23 mouse cellular contexts compared by ENCODE assay signal in genomic region chr12:24468966-24469365, GRCm38 (mm10). TPM values are rescaled to one million over a fixed set of nuclear protein-coding genes. Genes with fewer than 3 reads are reported as not detected.
DNase-seq lines count a peak whose midpoint lies in the region; ATAC-seq and TF ChIP-seq lines count a peak whose summit lies in the region.
"Had no signal": no experiment of that assay in that cellular context is flagged by ENCODE, and none has a peak within 500 bp of the region (broad histone marks: within the 10 kb centered on the region; RNA-seq: fewer than 3 reads in every experiment).

No protein-coding gene starts in this region.

- no peaks in the 10 kb centered on the region for H3K27me3 ChIP-seq in forebrain, postnatal 0 days (ENCODE audit: insufficient read depth, low read length)
- no peaks in the 10 kb centered on the region for H3K27me3 ChIP-seq in forebrain, embryonic 11.5 days (ENCODE audit: control insufficient read depth, insufficient read depth, low read length)
- H3K27me3 ChIP-seq in hindbrain, postnatal 0 days (ENCODE audit: insufficient read depth, low read length), result no peaks in the 10 kb centered on the region
- no peaks in the 10 kb centered on the region for H3K27me3 ChIP-seq in hindbrain, embryonic 11.5 days (ENCODE audit: control insufficient read depth, insufficient read depth, low read length)
- H3K27me3 ChIP-seq: CH12.LX; intestine, embryonic 15.5 days; Patski had no signal

- no peak for TF ChIP-seq CTCF in forebrain, postnatal 0 days (IDR thresholded peaks at IDR 0.05; ENCODE audit: low read depth)
- no peak for TF ChIP-seq CTCF in hindbrain, postnatal 0 days (IDR thresholded peaks at IDR 0.05; ENCODE audit: low read depth)

- no peaks in the 10 kb centered on the region for H3K4me1 ChIP-seq in forebrain, postnatal 0 days (ENCODE audit: insufficient read depth)
- no peaks in the 10 kb centered on the region for H3K4me1 ChIP-seq in forebrain, embryonic 11.5 days (replicated peaks; ENCODE audit: control insufficient read depth, insufficient read depth, low read length)
- H3K4me1 ChIP-seq in hindbrain, postnatal 0 days (ENCODE audit: insufficient read depth, low read length), result no peaks in the 10 kb centered on the region
- no peaks in the 10 kb centered on the region for H3K4me1 ChIP-seq in hindbrain, embryonic 11.5 days (replicated peaks; ENCODE audit: control insufficient read depth, insufficient read depth, low read length)
- H3K4me1 ChIP-seq: forebrain, embryonic 10.5 days; heart, embryonic 10.5 days; heart, embryonic 13.5 days; intestine, embryonic 15.5 days had no signal

- peak; percentile 34; the same call in 1 of the 2 replicates for ATAC-seq in forebrain, postnatal 0 days
- ATAC-seq in forebrain, embryonic 11.5 days (replicated peaks; ENCODE audit: low FRiP score), result no peak
- no peak for ATAC-seq in hindbrain, postnatal 0 days
- no peak for ATAC-seq in hindbrain, embryonic 11.5 days (ENCODE audit: low FRiP score)
- ATAC-seq: forebrain, embryonic 14.5 days; intestine, embryonic 15.5 days; Patski had no signal

- no peak overlapping the region for H3K9ac ChIP-seq in forebrain, postnatal 0 days
- no peak overlapping the region for H3K9ac ChIP-seq in forebrain, embryonic 11.5 days (ENCODE audit: low read length)
- H3K9ac ChIP-seq in hindbrain, postnatal 0 days (replicated peaks; ENCODE audit: low read length), result no peak overlapping the region
- no peak overlapping the region for H3K9ac ChIP-seq in hindbrain, embryonic 11.5 days (ENCODE audit: low read depth, low read length)
- H3K9ac ChIP-seq: heart, embryonic 13.5 days; hindbrain, embryonic 14.5 days; intestine, embryonic 15.5 days had no signal

- DNase-seq in forebrain, postnatal 0 days, result peak; percentile 16
- no peak for DNase-seq in forebrain, embryonic 11.5 days (ENCODE audit: low spot score)
- peak; percentile 42 for DNase-seq in hindbrain, postnatal 0 days (ENCODE audit: low spot score)
- no peak for DNase-seq in hindbrain, embryonic 11.5 days (ENCODE audit: low spot score)
- DNase-seq in right cerebral cortex, postnatal 10 days (ENCODE audit: low spot score in 2 of 2), result peak; percentile 38 to 43
- no peak for DNase-seq in right cerebral cortex, postnatal 4 days
- DNase-seq: adrenal gland, postnatal 10 days; adrenal gland, postnatal 36 days; B cell, adult 2 months; cerebellum, adult 11 months; cerebellum, adult 8-10 months; gastrocnemius, postnatal 25 days; heart, adult 2 months; kidney, adult 11 months had no signal

- no peaks in the 10 kb centered on the region for H3K9me3 ChIP-seq in forebrain, postnatal 0 days (ENCODE audit: low read length)
- H3K9me3 ChIP-seq in forebrain, embryonic 11.5 days (ENCODE audit: control insufficient read depth, low read length), result no peaks in the 10 kb centered on the region
- no peaks in the 10 kb centered on the region for H3K9me3 ChIP-seq in hindbrain, postnatal 0 days (ENCODE audit: low read length)
- no peaks in the 10 kb centered on the region for H3K9me3 ChIP-seq in hindbrain, embryonic 11.5 days (ENCODE audit: control insufficient read depth, low read length)
- H3K9me3 ChIP-seq: forebrain, embryonic 10.5 days; G1E; heart, embryonic 10.5 days; heart, embryonic 13.5 days; intestine, embryonic 15.5 days had no signal

- H3K4me3 ChIP-seq in forebrain, postnatal 0 days (ENCODE audit: low read depth, low read length), result no peak overlapping the region
- no peak overlapping the region for H3K4me3 ChIP-seq in forebrain, embryonic 11.5 days (ENCODE audit: low read depth, low read length)
- no peak overlapping the region for H3K4me3 ChIP-seq in hindbrain, postnatal 0 days (ENCODE audit: low read length)
- no peak overlapping the region for H3K4me3 ChIP-seq in hindbrain, embryonic 11.5 days (ENCODE audit: low read depth, low read length)
- H3K4me3 ChIP-seq: forebrain, embryonic 10.5 days; heart, adult 2 months; heart, embryonic 10.5 days; heart, embryonic 13.5 days; intestine, embryonic 15.5 days had no signal

- H3K4me2 ChIP-seq in forebrain, postnatal 0 days (ENCODE audit: low read depth), result no peak overlapping the region
- no peak overlapping the region for H3K4me2 ChIP-seq in forebrain, embryonic 11.5 days (ENCODE audit: low read depth, low read length, severe bottlenecking)
- no peak overlapping the region for H3K4me2 ChIP-seq in hindbrain, postnatal 0 days (ENCODE audit: low read depth, low read length)
- no peak overlapping the region for H3K4me2 ChIP-seq in hindbrain, embryonic 11.5 days (replicated peaks; ENCODE audit: low read depth, low read length)
- H3K4me2 ChIP-seq: heart, embryonic 13.5 days; hindbrain, embryonic 14.5 days; intestine, embryonic 15.5 days had no signal

- H3K36me3 ChIP-seq in forebrain, postnatal 0 days (ENCODE audit: insufficient read depth), result no peaks in the 10 kb centered on the region
- H3K36me3 ChIP-seq in forebrain, embryonic 11.5 days (ENCODE audit: control insufficient read depth, insufficient read depth, low read length), result no peaks in the 10 kb centered on the region
- H3K36me3 ChIP-seq in hindbrain, postnatal 0 days (ENCODE audit: insufficient read depth, low read length), result no peaks in the 10 kb centered on the region
- H3K36me3 ChIP-seq in hindbrain, embryonic 11.5 days (ENCODE audit: control insufficient read depth, insufficient read depth, low read length), result no peaks in the 10 kb centered on the region
- H3K36me3 ChIP-seq: forebrain, embryonic 10.5 days; G1E; heart, embryonic 10.5 days; heart, embryonic 13.5 days; intestine, embryonic 15.5 days had no signal

- WGBS in forebrain, postnatal 0 days, result 23% methylated on average over 2 of the region's 2 CpGs
- 74% methylated on average over 2 of the region's 2 CpGs for WGBS in forebrain, embryonic 11.5 days
- WGBS in hindbrain, postnatal 0 days, result 47% methylated on average over 2 of the region's 2 CpGs
- 92% methylated on average over 2 of the region's 2 CpGs for WGBS in hindbrain, embryonic 11.5 days

- no peak overlapping the region for H3K27ac ChIP-seq in forebrain, postnatal 0 days (ENCODE audit: low read depth, low read length)
- H3K27ac ChIP-seq in forebrain, embryonic 11.5 days (ENCODE audit: low read depth, low read length), result no peak overlapping the region
- H3K27ac ChIP-seq in hindbrain, postnatal 0 days, result no peak overlapping the region
- H3K27ac ChIP-seq in hindbrain, embryonic 11.5 days (ENCODE audit: low read depth, low read length), result no peak overlapping the region
- H3K27ac ChIP-seq: forebrain, embryonic 10.5 days; heart, adult 2 months; heart, embryonic 10.5 days; heart, embryonic 13.5 days; hindbrain, embryonic 14.5 days; intestine, embryonic 15.5 days had no signal

RNA-seq across cellular contexts. Expression of gene Taf1b, which starts 29.2 kb away (rescaled TPM):
- total RNA-seq in forebrain, postnatal 0 days (2014; rRNA removed), result 28.5 and 33.6 TPM in 2 replicates
- polyA plus RNA-seq in forebrain, postnatal 0 days (2015; fragmentation: Nextera tagmentation; extraction: Ambion mirVana), result 30.5 and 35.3 TPM in 2 replicates
- polyA plus RNA-seq in forebrain, embryonic 11.5 days (2014; fragmentation: Nextera tagmentation; extraction: Ambion mirVana), result 33.1 and 33.4 TPM in 2 replicates
- total RNA-seq in hindbrain, postnatal 0 days (2014; rRNA removed), result 11.7 and 14.2 TPM in 2 replicates
- 31.8 and 33.1 TPM in 2 replicates for polyA plus RNA-seq in hindbrain, postnatal 0 days (2015; fragmentation: Nextera tagmentation; extraction: Ambion mirVana)
- polyA plus RNA-seq in hindbrain, embryonic 11.5 days (2014; fragmentation: Nextera tagmentation; extraction: Ambion mirVana), result 30.0 and 36.5 TPM in 2 replicates

Comparison
In these comparisons a context has a peak if more than half of its experiments do, and no peak if none do; other contexts are left out.
1. DNase-seq: peak in forebrain, postnatal 0 days (single experiment), hindbrain, postnatal 0 days (single experiment) and right cerebral cortex, postnatal 10 days (2 of 2); none in forebrain, embryonic 11.5 days (single experiment), hindbrain, embryonic 11.5 days (single experiment) and right cerebral cortex, postnatal 4 days (single experiment).